Mouse (Mus musculus) MEL (cell line): ENCODE data around the gene Ube2cbp. TPM values are rescaled to one million over a fixed set of nuclear protein-coding genes. Genes with fewer than 3 reads are reported as not detected.

Experiments used
- DNase-seq: peaks from one replicate; pipeline ENCODE4 v3.0.0; 2011; ENCODE audit warnings: low read depth, low spot score
- H3K27ac ChIP-seq: 2 replicates; pipeline ENCODE4 v1.5.1; 2012; ENCODE audit warnings: low read depth, mild to moderate bottlenecking, control low read depth, low read length, moderate library complexity; ENCODE audit not compliant: control insufficient read depth
- H3K27me3 ChIP-seq, 2 experiments: fragments of 150-350 bp in 1 of 2; sonication (generic) in 1 of 2; 2 replicates each; pipeline ENCODE4 v1.6.1; 2012; ENCODE audit warnings: low read length in 2 of 2, mild to moderate bottlenecking in 2 of 2, improper control_type of control experiment in 1 of 2, moderate library complexity in 1 of 2; ENCODE audit not compliant: insufficient read depth in 2 of 2, control insufficient read depth in 1 of 2
- H3K36me3 ChIP-seq, 2 experiments: 2 replicates each; pipeline ENCODE4 v1.6.1; 2012 to 2014; ENCODE audit warnings: low read length in 2 of 2, improper control_type of control experiment in 1 of 2, inconsistent platforms in 1 of 2, mild to moderate bottlenecking in 1 of 2; ENCODE audit not compliant: insufficient read depth in 2 of 2, control insufficient read depth in 1 of 2
- H3K4me1 ChIP-seq, 2 experiments: fragments of 150-350 bp in 1 of 2; sonication (generic) in 1 of 2; 2 replicates each; pipeline ENCODE4 v1.6.1; 2012; ENCODE audit warnings: low read length in 2 of 2, improper control_type of control experiment in 1 of 2, mild to moderate bottlenecking in 1 of 2; ENCODE audit not compliant: insufficient read depth in 2 of 2, control insufficient read depth in 1 of 2
- H3K4me3 ChIP-seq, 2 experiments: fragments of 150-350 bp in 1 of 2; sonication (generic) in 1 of 2; 2 replicates each; pipeline ENCODE4 v1.5.1; 2012; ENCODE audit warnings: low read depth in 2 of 2, low read length in 2 of 2, mild to moderate bottlenecking in 2 of 2, moderate library complexity in 2 of 2, control low read depth in 1 of 2, improper control_type of control experiment in 1 of 2; ENCODE audit not compliant: control insufficient read depth in 1 of 2, insufficient read depth in 1 of 2
- H3K79me2 ChIP-seq: 2 replicates; pipeline ENCODE4 v1.6.1; 2012; ENCODE audit warnings: mild to moderate bottlenecking, low read length, moderate library complexity; ENCODE audit not compliant: control insufficient read depth, poor library complexity, insufficient read depth
- H3K9ac ChIP-seq: 2 replicates; pipeline ENCODE4 v1.6.1; 2012; ENCODE audit warnings: low read depth, mild to moderate bottlenecking, control low read depth, low read length, moderate library complexity; ENCODE audit not compliant: control insufficient read depth, poor library complexity, severe bottlenecking
- H3K9me3 ChIP-seq: fragments of 150-350 bp; sonication (generic); replicated peaks from 2 replicates; pipeline ENCODE4 v1.6.1; 2012; ENCODE audit warnings: mild to moderate bottlenecking, low read length, improper control_type of control experiment, moderate library complexity; ENCODE audit not compliant: insufficient read depth
- E2F4 ChIP-seq: IDR thresholded peaks from 2 replicates; pipeline ENCODE4 v1.6.1; 2011; ENCODE audit warnings: low read depth, low read length, improper control_type of control experiment, borderline replicate concordance
- ELF1 ChIP-seq: IDR thresholded peaks from 2 replicates; pipeline ENCODE4 v1.6.1; 2014; ENCODE audit warnings: low read depth, mild to moderate bottlenecking, inconsistent platforms, low read length, improper control_type of control experiment, moderate library complexity
- EP300 ChIP-seq, 2 experiments: IDR thresholded peaks; 2 replicates each; pipeline ENCODE4 v1.6.1; 2011; ENCODE audit warnings: improper control_type of control experiment in 2 of 2, low read length in 2 of 2, low read depth in 1 of 2, mild to moderate bottlenecking in 1 of 2
- ETS1 ChIP-seq: IDR thresholded peaks from 2 replicates; pipeline ENCODE4 v1.6.1; 2012; ENCODE audit warnings: low read depth, mild to moderate bottlenecking, inconsistent platforms, low read length, improper control_type of control experiment, moderate library complexity
- GABPA ChIP-seq: IDR thresholded peaks from 2 replicates; pipeline ENCODE4 v1.6.1; 2012; ENCODE audit warnings: low read depth, mild to moderate bottlenecking, inconsistent platforms, low read length, improper control_type of control experiment, moderate library complexity
- GATA1 ChIP-seq: IDR thresholded peaks from 2 replicates; pipeline ENCODE4 v1.6.1; 2011; ENCODE audit warnings: low read depth, low read length, improper control_type of control experiment
- MAFK ChIP-seq: IDR thresholded peaks from 2 replicates; pipeline ENCODE4 v1.6.1; 2011; ENCODE audit warnings: low read depth, mild to moderate bottlenecking, low read length, improper control_type of control experiment, borderline replicate concordance
- MAZ ChIP-seq: IDR thresholded peaks from 2 replicates; pipeline ENCODE4 v1.6.1; 2012; ENCODE audit warnings: low read depth, mild to moderate bottlenecking, inconsistent platforms, low read length, improper control_type of control experiment
- MXI1 ChIP-seq: IDR thresholded peaks from 2 replicates; pipeline ENCODE4 v1.6.1; 2011; ENCODE audit warnings: mild to moderate bottlenecking, low read depth, low read length, improper control_type of control experiment
- MYC ChIP-seq: IDR thresholded peaks from 2 replicates; pipeline ENCODE4 v1.6.1; 2011; ENCODE audit warnings: low read depth, mild to moderate bottlenecking, low read length, improper control_type of control experiment, moderate library complexity
- NRF1 ChIP-seq: IDR thresholded peaks from 2 replicates; pipeline ENCODE4 v1.6.1; 2014; ENCODE audit warnings: low read depth, mild to moderate bottlenecking, inconsistent platforms, low read length, improper control_type of control experiment, moderate library complexity; ENCODE audit not compliant: poor library complexity, insufficient read depth, severe bottlenecking
- POLR2A ChIP-seq, 2 experiments: IDR thresholded peaks; 2 replicates each; pipeline ENCODE4 v1.6.1; 2011 to 2012; ENCODE audit warnings: low read length in 2 of 2, mild to moderate bottlenecking in 2 of 2, control low read depth in 1 of 2, improper control_type of control experiment in 1 of 2, low read depth in 1 of 2, moderate library complexity in 1 of 2; ENCODE audit not compliant: control insufficient read depth in 1 of 2, insufficient read depth in 1 of 2, poor library complexity in 1 of 2
- POLR2AphosphoS5 ChIP-seq: IDR thresholded peaks from 2 replicates; pipeline ENCODE4 v1.6.1; 2012; ENCODE audit warnings: low read depth, borderline replicate concordance, mild to moderate bottlenecking, inconsistent platforms, low read length, moderate library complexity, mixed read lengths
- SIN3A ChIP-seq: IDR thresholded peaks from 2 replicates; pipeline ENCODE4 v1.6.1; 2012; ENCODE audit warnings: low read length, improper control_type of control experiment, inconsistent platforms
- TAL1 ChIP-seq: IDR thresholded peaks from 2 replicates; pipeline ENCODE4 v1.6.1; 2012; ENCODE audit warnings: mild to moderate bottlenecking, inconsistent platforms, low read length, moderate library complexity, mixed read lengths
- TCF12 ChIP-seq: IDR thresholded peaks from 2 replicates; pipeline ENCODE4 v1.6.1; 2014; ENCODE audit warnings: low read depth, mild to moderate bottlenecking, inconsistent platforms, low read length, improper control_type of control experiment, moderate library complexity
- UBTF ChIP-seq: IDR thresholded peaks from 2 replicates; pipeline ENCODE4 v1.6.1; 2012; ENCODE audit warnings: low read depth, mild to moderate bottlenecking, inconsistent platforms, low read length, improper control_type of control experiment, moderate library complexity, borderline replicate concordance; ENCODE audit not compliant: insufficient read depth
- USF1 ChIP-seq: IDR thresholded peaks from 2 replicates; pipeline ENCODE4 v1.6.1; 2014; ENCODE audit warnings: low read depth, mild to moderate bottlenecking, inconsistent platforms, low read length, improper control_type of control experiment, moderate library complexity
- USF2 ChIP-seq, 2 experiments: IDR thresholded peaks; 2 replicates each; pipeline ENCODE4 v1.6.1; 2011 to 2012; ENCODE audit warnings: improper control_type of control experiment in 2 of 2, low read length in 2 of 2, borderline replicate concordance in 1 of 2, inconsistent platforms in 1 of 2, low read depth in 1 of 2, mild to moderate bottlenecking in 1 of 2; ENCODE audit not compliant: insufficient read depth in 1 of 2
- ZC3H11A ChIP-seq: IDR thresholded peaks from 2 replicates; pipeline ENCODE4 v1.6.1; 2012; ENCODE audit warnings: low read depth, mild to moderate bottlenecking, inconsistent platforms, low read length, improper control_type of control experiment
- ZKSCAN1 ChIP-seq: IDR thresholded peaks from 2 replicates; pipeline ENCODE4 v1.6.1; 2012; ENCODE audit warnings: low read depth, mild to moderate bottlenecking, inconsistent platforms, low read length, improper control_type of control experiment, moderate library complexity
- polyA plus RNA-seq, 2 experiments: library from polyadenylated mRNA; stranded (reverse) in 1 of 2; unstranded in 1 of 2; fragments of >175 nt in 1 of 2; fragments of >200 nt in 1 of 2; gene quantifications; 2 replicates each; pipeline versions ENCODE4 v1.2.1 to v1.2.4; 2012; ENCODE audit warnings: low replicate concordance in 2 of 2, low read depth in 1 of 2; ENCODE audit not compliant: insufficient read length in 2 of 2, insufficient read depth in 1 of 2, missing spikeins in 1 of 2
- total RNA-seq: library from RNA; depleted of rRNA; stranded (reverse); fragments of 300-350 nt; gene quantifications from 2 replicates; pipeline ENCODE4 v1.2.3, GENCODE M21; 2012

Ube2cbp gene
- total and polyA plus RNA-seq, 3 experiments = 6.4 to 7.2 TPM; not detected in 1

GRCm38 (mm10) chr9:86482236-86482635 lies 17.5 kb upstream of the Ube2cbp start:
- Histone ChIP-seq H3K9me3 (no peaks in the 10 kb centered on the region), H3K27me3 (no peaks in the 10 kb centered on the region), H3K4me1 (peaks cover 6 to 9% of the 10 kb centered on the region in 2 experiments; a peak in 3 of 4 replicates), H3K27ac (no peak overlapping the region), H3K9ac (no peak overlapping the region), H3K4me3 (no peak overlapping the region), H3K79me2 (peaks cover 8% of the 10 kb centered on the region), H3K36me3 (peaks cover 0 to 28% of the 10 kb centered on the region in 2 experiments; a peak in 2 of 4 replicates)
- TF ChIP-seq ZC3H11A = no peak
- TF ChIP-seq UBTF = no peak
- TF ChIP-seq ZKSCAN1 = no peak
- no peak for TF ChIP-seq GATA1
- DNase-seq = no peak

GRCm38 (mm10) chr9:86478414-86479093 lies 13.8 kb upstream of the Ube2cbp start:
- Histone ChIP-seq H3K27ac (no peak overlapping the region), H3K27me3 (no peaks in the 10 kb centered on the region)
- no peak for TF ChIP-seq GATA1
- no peak for TF ChIP-seq E2F4
- TF ChIP-seq POLR2A (IDR thresholded peaks at IDR 0.05; ENCODE audit: control insufficient read depth in 1 of 2, insufficient read depth in 1 of 2, low read depth in 1 of 2, low read length in 2 of 2, poor library complexity in 1 of 2) = no peak
- TF ChIP-seq EP300 (IDR thresholded peaks at IDR 0.05; ENCODE audit: low read depth in 1 of 2, low read length in 2 of 2) = no peak
- TF ChIP-seq SIN3A = no peak
- no peak for TF ChIP-seq GABPA
- no peak for TF ChIP-seq USF2 (IDR thresholded peaks at IDR 0.05; ENCODE audit: borderline replicate concordance in 1 of 2, insufficient read depth in 1 of 2, low read depth in 1 of 2, low read length in 2 of 2)
- TF ChIP-seq, all 39 proteins: peak for 0
- H3K36me3 ChIP-seq = peaks cover 0 to 28% of the 10 kb centered on the region in 2 experiments; a peak in 3 of 4 replicates
- no peak overlapping the region for H3K9ac ChIP-seq
- DNase-seq = no peak
- H3K4me1 ChIP-seq = peaks cover 10 to 15% of the 10 kb centered on the region in 2 experiments
- H3K9me3 ChIP-seq = no peaks in the 10 kb centered on the region
- peaks cover 11% of the 10 kb centered on the region for H3K79me2 ChIP-seq
- H3K4me3 ChIP-seq = no peak overlapping the region

GRCm38 (mm10) chr9:86476763-86477162 lies 12.0 kb upstream of the Ube2cbp start:
- Histone ChIP-seq H3K27me3 (no peaks in the 10 kb centered on the region), H3K79me2 (peaks cover 11% of the 10 kb centered on the region), H3K4me3 (peak overlapping the region in 1 of 2 experiments; percentile 51; a peak in 2 of 4 replicates), H3K9ac (no peak overlapping the region), H3K4me1 (peaks cover 10 to 15% of the 10 kb centered on the region in 2 experiments), H3K36me3 (peaks cover 0 to 28% of the 10 kb centered on the region in 2 experiments; a peak in 3 of 4 replicates), H3K27ac (peak overlapping the region; percentile 48), H3K9me3 (no peaks in the 10 kb centered on the region)
- peak; percentile 74 for TF ChIP-seq TCF12
- TF ChIP-seq ETS1 = peak; percentile 75
- TF ChIP-seq GATA1 = peak; percentile 69
- TF ChIP-seq EP300 (IDR thresholded peaks at IDR 0.05; ENCODE audit: low read depth in 1 of 2, low read length in 2 of 2) = peak; percentile 62 to 75
- peak; percentile 51; the same call in 1 of the 2 replicates for TF ChIP-seq MYC
- TF ChIP-seq USF1 = no peak
- TF ChIP-seq MXI1 = peak; percentile 70
- no peak for TF ChIP-seq ELF1
- TF ChIP-seq TAL1 = peak; percentile 77
- TF ChIP-seq POLR2AphosphoS5 = no peak
- no peak for TF ChIP-seq MAFK
- no peak for TF ChIP-seq NRF1
- no peak for TF ChIP-seq MAZ
- peak; percentile 71 for TF ChIP-seq SIN3A
- peak; percentile 85 for DNase-seq
